ENCODE assay signal across 22 mouse cellular contexts in the genomic region with DNA sequence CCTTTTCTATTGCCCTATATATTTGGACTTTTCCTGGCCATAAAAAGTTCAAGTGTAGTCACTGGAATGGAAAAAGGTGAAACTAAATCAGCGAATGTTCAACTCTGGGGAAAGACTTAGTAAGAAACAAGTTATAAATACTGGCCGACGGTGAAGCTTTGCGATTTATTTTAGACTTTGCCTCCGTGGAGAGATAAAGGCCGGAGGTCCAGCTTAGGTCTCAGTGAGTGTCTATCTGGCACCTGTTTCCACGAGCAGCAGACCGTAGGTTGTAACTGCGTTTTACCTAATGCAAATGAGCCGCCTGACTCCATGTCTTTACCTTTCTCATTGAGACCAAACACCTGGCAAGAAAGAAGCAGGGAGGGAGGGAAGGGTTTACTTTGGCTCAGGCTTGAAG.
DNase-seq lines count a peak whose midpoint lies in the region; ATAC-seq and TF ChIP-seq lines count a peak whose summit lies in the region.
"Had no signal": no experiment of that assay in that cellular context is flagged by ENCODE, and none has a peak within 500 bp of the region (broad histone marks: within the 10 kb centered on the region; RNA-seq: fewer than 3 reads in every experiment).

No protein-coding gene starts in this region.

- peak; percentile 55 for ATAC-seq in intestine, embryonic 16.5 days
- ATAC-seq in intestine, embryonic 15.5 days, result no peak
- ATAC-seq in intestine, postnatal 0 days, result peak; percentile 58
- ATAC-seq: forebrain, embryonic 14.5 days; forebrain, embryonic 16.5 days had no signal

- 67% methylated on average over 10 of the region's 10 CpGs for WGBS in intestine, embryonic 16.5 days
- 61% methylated on average over 10 of the region's 10 CpGs for WGBS in intestine, embryonic 15.5 days
- WGBS in kidney, adult 2 months, result 44% methylated on average over 10 of the region's 10 CpGs
- WGBS in intestine, postnatal 0 days, result 49% methylated on average over 10 of the region's 10 CpGs

- no peak for TF ChIP-seq CTCF in kidney, adult 2 months (conservative IDR thresholded peaks at IDR 0.05; ENCODE audit: insufficient read depth, insufficient read length, low read depth, low read length)
- TF ChIP-seq CTCF in intestine, postnatal 0 days (IDR thresholded peaks at IDR 0.05; ENCODE audit: low read depth), result no peak
- no peak for TF ChIP-seq CTCF in layer of hippocampus, adult 2 months (conservative IDR thresholded peaks at IDR 0.05)

- no peak overlapping the region for H3K27ac ChIP-seq in intestine, embryonic 16.5 days (ENCODE audit: low read length)
- H3K27ac ChIP-seq in intestine, embryonic 15.5 days, result no peak overlapping the region
- H3K27ac ChIP-seq in kidney, adult 2 months (ENCODE audit: insufficient read depth, low read depth, low read length), result peak overlapping the region; percentile 29
- peak overlapping the region; percentile 24; the same call in 1 of the 2 replicates for H3K27ac ChIP-seq in intestine, postnatal 0 days (ENCODE audit: low read depth, low read length)
- H3K27ac ChIP-seq in layer of hippocampus, adult 2 months, result no peak overlapping the region
- H3K27ac ChIP-seq: embryonic facial prominence, embryonic 12.5 days; forebrain, embryonic 10.5 days; forebrain, embryonic 12.5 days had no signal

- H3K36me3 ChIP-seq in intestine, embryonic 16.5 days (ENCODE audit: control insufficient read depth, insufficient read depth, low read length), result 0 out of 2 replicates have a peak, but pooled peaks cover 3% of the 10 kb centered on the region
- no peaks in the 10 kb centered on the region for H3K36me3 ChIP-seq in intestine, embryonic 15.5 days
- no peaks in the 10 kb centered on the region; the same call in 1 of the 2 replicates for H3K36me3 ChIP-seq in kidney, adult 2 months (ENCODE audit: control insufficient read depth, insufficient read depth, low read length)
- H3K36me3 ChIP-seq in intestine, postnatal 0 days (ENCODE audit: control insufficient read depth, insufficient read depth), result 0 out of 2 replicates have a peak, but pooled peaks cover 5% of the 10 kb centered on the region

- no peaks in the 10 kb centered on the region for H3K9me3 ChIP-seq in intestine, embryonic 16.5 days (ENCODE audit: control insufficient read depth, low read length)
- no peaks in the 10 kb centered on the region for H3K9me3 ChIP-seq in intestine, embryonic 15.5 days
- H3K9me3 ChIP-seq in intestine, postnatal 0 days (ENCODE audit: control insufficient read depth), result no peaks in the 10 kb centered on the region
- H3K9me3 ChIP-seq: embryonic facial prominence, embryonic 12.5 days; forebrain, embryonic 10.5 days; forebrain, embryonic 12.5 days had no signal

- TF ChIP-seq POLR2A in kidney, adult 2 months (IDR thresholded peaks at IDR 0.05; ENCODE audit: low read depth, low read length), result no peak

- H3K27me3 ChIP-seq in intestine, embryonic 16.5 days (replicated peaks; ENCODE audit: control insufficient read depth, insufficient read depth, low read length), result no peaks in the 10 kb centered on the region
- no peaks in the 10 kb centered on the region for H3K27me3 ChIP-seq in intestine, embryonic 15.5 days (replicated peaks)
- no peaks in the 10 kb centered on the region for H3K27me3 ChIP-seq in kidney, adult 2 months (replicated peaks; ENCODE audit: control insufficient read depth, insufficient read depth, low read length)
- H3K27me3 ChIP-seq in intestine, postnatal 0 days (replicated peaks; ENCODE audit: control insufficient read depth, insufficient read depth, low read length), result no peaks in the 10 kb centered on the region
- H3K27me3 ChIP-seq: embryonic facial prominence, embryonic 12.5 days; forebrain, embryonic 12.5 days had no signal

- H3K4me2 ChIP-seq in intestine, embryonic 16.5 days (ENCODE audit: low read depth, low read length), result no peak overlapping the region
- no peak overlapping the region for H3K4me2 ChIP-seq in intestine, embryonic 15.5 days (replicated peaks)
- H3K4me2 ChIP-seq in intestine, postnatal 0 days (replicated peaks; ENCODE audit: low read depth), result no peak overlapping the region
- H3K4me2 ChIP-seq: embryonic facial prominence, embryonic 12.5 days; forebrain, embryonic 12.5 days had no signal

- peak; percentile 49 for DNase-seq in kidney, adult 2 months
- DNase-seq in kidney, postnatal 14 days, result no peak
- no peak for DNase-seq in layer of hippocampus, adult 2 months (ENCODE audit: low spot score in 2 of 2)
- DNase-seq: adrenal gland, adult 2 months; adrenal gland, postnatal 10 days; adrenal gland, postnatal 25 days; cerebellum, adult 11 months; cerebellum, adult 18-20 months; cerebellum, adult 8-10 months; cerebellum, adult 9-11 months; cerebellum, postnatal 14 days; cerebellum, postnatal 36 days; embryo, embryonic 11 days had no signal

- H3K4me1 ChIP-seq in intestine, embryonic 16.5 days (ENCODE audit: control insufficient read depth, insufficient read depth, low read length), result peaks cover 17% of the 10 kb centered on the region; the same call in 1 of the 2 replicates
- H3K4me1 ChIP-seq in intestine, embryonic 15.5 days (replicated peaks), result peaks cover 18% of the 10 kb centered on the region
- H3K4me1 ChIP-seq in kidney, adult 2 months (ENCODE audit: control insufficient read depth, insufficient read depth, low read length), result peaks cover 53% of the 10 kb centered on the region
- peaks cover 5% of the 10 kb centered on the region; the same call in 1 of the 2 replicates for H3K4me1 ChIP-seq in intestine, postnatal 0 days (replicated peaks; ENCODE audit: control insufficient read depth, insufficient read depth, low read length)

- no peak overlapping the region for H3K9ac ChIP-seq in intestine, embryonic 16.5 days (ENCODE audit: low read depth, low read length)
- no peak overlapping the region for H3K9ac ChIP-seq in intestine, embryonic 15.5 days
- no peak overlapping the region for H3K9ac ChIP-seq in intestine, postnatal 0 days (ENCODE audit: low read depth, low read length)
- H3K9ac ChIP-seq: embryonic facial prominence, embryonic 12.5 days; forebrain, embryonic 12.5 days had no signal

- H3K4me3 ChIP-seq in intestine, embryonic 16.5 days (ENCODE audit: low read length), result no peak overlapping the region
- H3K4me3 ChIP-seq in intestine, embryonic 15.5 days (replicated peaks), result no peak overlapping the region
- H3K4me3 ChIP-seq in kidney, adult 2 months (ENCODE audit: insufficient read depth, low read depth, low read length), result no peak overlapping the region
- no peak overlapping the region for H3K4me3 ChIP-seq in intestine, postnatal 0 days (ENCODE audit: low read depth, low read length)
- no peak overlapping the region for H3K4me3 ChIP-seq in layer of hippocampus, adult 2 months
- H3K4me3 ChIP-seq: embryonic facial prominence, embryonic 12.5 days; erythroblast, embryonic 14.5 days; forebrain, embryonic 10.5 days; forebrain, embryonic 12.5 days had no signal

Comparison
In these comparisons a context has a peak if more than half of its experiments do, and no peak if none do; other contexts are left out.
1. H3K27ac ChIP-seq: peak in kidney, adult 2 months (single experiment) and intestine, postnatal 0 days (single experiment); none in intestine, embryonic 16.5 days (single experiment), intestine, embryonic 15.5 days (single experiment) and layer of hippocampus, adult 2 months (single experiment).